Mouse (Mus musculus) left cerebral cortex, postnatal 25 days (tissue): Measurements from ENCODE around the gene Iqsec3. TPM values are rescaled to one million over a fixed set of nuclear protein-coding genes. Genes with fewer than 3 reads are reported as not detected.
A peak's percentile ranks its signal among the peaks of the same experiment; 100 is the strongest.

Source experiments
- DNase-seq, 2 experiments: peaks; one replicate each; pipeline ENCODE4 v3.0.0; 2022; ENCODE audit warnings: low spot score in 2 of 2, mixed read lengths in 1 of 2
- intact Hi-C: fragments of 180-260 bp; cut with DNase I; formaldehyde crosslinking; loops from one replicate; pipeline ENCODE4 v1.15.1; 2025
- total RNA-seq, 2 experiments: library from RNA; stranded (reverse); gene quantifications; 2 replicates each; pipeline ENCODE4 v1.2.3; 2021

Gene Iqsec3
- total RNA-seq, 2 experiments from 2014 or later, result 97.6 to 98.3 TPM

DNA sequence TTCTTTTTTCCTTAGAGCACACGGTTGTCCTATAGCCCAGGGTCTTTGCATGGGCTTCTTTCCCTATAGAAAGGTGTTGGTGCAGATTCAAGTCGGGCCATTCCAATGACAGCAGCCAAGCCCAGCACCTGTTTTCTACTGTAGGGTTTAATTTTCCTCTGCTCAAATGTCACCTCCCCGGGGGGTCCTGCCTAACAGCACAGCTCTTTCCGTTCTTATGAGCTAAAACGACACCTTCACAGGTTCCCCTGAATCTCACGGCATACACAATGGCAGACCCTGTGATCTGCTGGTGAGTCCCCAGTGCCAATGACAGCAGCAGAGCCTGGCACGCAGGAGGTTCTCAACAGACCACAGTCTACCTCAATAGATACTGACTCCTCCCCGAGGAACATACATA, 16.1 kb downstream of the Iqsec3 start:
- intact Hi-C loops, result no loop called here
- DNase-seq, result no peak

GRCm38 (mm10) chr6:121456651-121457050, 16.8 kb downstream of the Iqsec3 start:
- intact Hi-C loops, result no loop called here
- no peak for DNase-seq

- DNase-seq, result peak in 1 of 2 experiments; percentile 69
- intact Hi-C loops, result no loop called here
Observed at GRCm38 (mm10) chr6:121454549-121455494, 18.7 kb downstream of the Iqsec3 start.

GRCm38 (mm10) chr6:121453776-121454175, 19.7 kb downstream of the Iqsec3 start:
- intact Hi-C loops, result no loop called here
- DNase-seq, result no peak

GRCm38 (mm10) chr6:121451703-121452102, 21.8 kb downstream of the Iqsec3 start:
- intact Hi-C loops, result no loop called here
- DNase-seq, result no peak

- intact Hi-C loops, result no loop called here
- no peak for DNase-seq
Observed at GRCm38 (mm10) chr6:121440696-121441220, 32.7 kb downstream of the Iqsec3 start.

- DNase-seq, result no peak
- intact Hi-C loops, result no loop called here
Observed at GRCm38 (mm10) chr6:121424830-121425229, 48.6 kb downstream of the Iqsec3 start.

DNA sequence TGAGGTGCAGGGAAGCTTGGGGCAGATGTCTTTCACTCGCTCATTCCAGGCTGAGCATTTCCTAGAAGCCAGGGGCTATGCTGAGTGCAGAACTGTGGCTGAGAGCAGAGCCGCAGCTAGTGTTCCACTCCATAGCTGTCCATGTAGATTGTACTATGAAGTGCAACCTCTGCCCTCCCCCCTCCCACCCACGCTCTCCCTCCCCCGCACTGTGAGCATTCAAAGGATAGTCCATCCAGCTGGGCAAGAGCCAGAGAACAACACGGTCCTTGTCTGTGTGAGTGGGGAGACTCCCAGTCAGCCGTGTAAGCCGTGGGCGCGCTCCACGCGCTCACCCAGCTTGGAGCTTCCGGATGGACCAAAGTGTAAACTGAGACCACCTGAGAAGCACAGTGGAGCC, 49.1 kb downstream of the Iqsec3 start:
- no peak for DNase-seq
- intact Hi-C loops, result no loop called here

DNA sequence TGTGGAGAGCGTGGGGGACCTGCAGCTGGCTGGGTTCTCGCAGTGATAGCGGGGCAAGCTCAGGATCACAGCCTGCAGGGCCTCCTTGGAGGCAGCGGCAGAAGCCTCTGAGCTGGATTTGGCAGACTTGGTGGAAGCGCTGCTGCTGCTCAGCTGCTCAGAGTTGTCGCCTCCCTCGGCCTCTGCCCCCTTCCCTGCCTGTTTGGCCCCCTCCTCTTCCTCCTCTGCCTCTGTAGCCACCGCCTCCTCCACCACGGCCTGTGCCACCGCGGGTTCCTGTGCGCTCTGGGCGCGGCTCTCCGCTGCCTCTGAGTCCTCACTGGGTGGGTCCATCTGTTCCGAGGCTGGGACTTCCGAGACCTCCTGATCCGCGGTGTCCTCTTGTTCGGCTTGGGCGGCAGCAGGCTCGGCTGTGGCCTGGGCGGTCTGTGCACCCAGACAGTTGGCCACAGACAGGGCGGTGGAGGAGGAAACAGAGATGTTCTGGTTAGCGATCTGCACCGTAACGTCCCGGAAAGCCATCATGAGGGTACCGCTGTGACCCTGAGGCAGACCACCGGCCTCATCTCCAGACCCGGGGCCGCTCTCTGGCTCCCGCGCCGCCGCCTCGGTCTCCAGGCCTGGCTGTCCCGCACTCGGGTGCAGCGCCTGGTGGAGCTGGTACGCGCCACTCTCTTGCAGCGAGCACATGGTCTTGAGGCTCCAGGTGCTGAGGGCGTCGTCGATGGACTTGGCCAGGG, 60.8 kb downstream of the Iqsec3 start:
- intact Hi-C loops, result no loop called here
- no peak for DNase-seq

DNA sequence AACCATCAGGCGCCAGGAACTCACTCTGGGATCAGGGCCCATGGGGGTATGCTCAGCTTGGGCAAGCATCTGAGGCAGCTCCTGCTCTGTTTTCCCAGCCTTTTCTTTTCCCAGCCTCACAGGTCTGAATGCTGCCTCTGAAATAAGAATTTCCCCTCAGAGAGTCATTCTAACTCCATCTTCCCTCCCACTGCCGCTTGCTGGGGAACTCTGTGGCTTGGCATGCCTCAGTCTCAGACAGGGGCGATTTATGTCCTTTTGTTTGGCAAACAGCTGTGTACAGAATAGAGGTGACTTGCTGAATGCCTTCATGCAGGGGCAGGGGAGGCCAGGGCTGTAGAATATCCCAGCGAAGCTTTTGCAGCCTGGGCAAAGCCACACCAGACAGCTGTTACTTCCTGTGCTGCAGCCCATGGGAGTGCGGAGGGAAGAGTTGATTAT, 65.9 kb downstream of the Iqsec3 start:
- DNase-seq, result peak in 1 of 2 experiments; percentile 26
- intact Hi-C loops, result loop anchor here (5.0 kb wide), 1 partner anchor 65 kb away; the partner anchor contains the start of gene Iqsec3

DNA sequence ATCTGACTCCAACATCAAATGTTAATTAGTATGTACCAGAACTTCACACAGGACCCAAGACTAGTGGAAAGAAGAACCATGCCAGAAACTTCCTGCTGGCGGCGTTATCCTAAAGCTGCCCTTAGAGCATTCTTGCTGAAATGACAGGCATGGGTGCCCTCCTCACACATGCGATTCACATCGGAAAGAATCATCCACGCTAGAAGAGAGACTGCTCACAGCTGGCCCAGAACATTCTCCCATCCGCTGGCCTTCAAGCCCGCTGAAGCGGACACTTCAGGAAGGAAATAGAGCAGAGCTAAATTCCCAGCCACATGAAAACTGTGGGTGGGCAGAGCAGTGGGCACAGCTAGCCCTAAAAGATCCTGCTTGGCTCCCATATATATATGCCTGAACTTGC, 68.2 kb downstream of the Iqsec3 start:
- intact Hi-C loops, result loop anchor here (5.0 kb wide), 1 partner anchor 67 kb away; the partner anchor contains the start of gene Iqsec3

DNA sequence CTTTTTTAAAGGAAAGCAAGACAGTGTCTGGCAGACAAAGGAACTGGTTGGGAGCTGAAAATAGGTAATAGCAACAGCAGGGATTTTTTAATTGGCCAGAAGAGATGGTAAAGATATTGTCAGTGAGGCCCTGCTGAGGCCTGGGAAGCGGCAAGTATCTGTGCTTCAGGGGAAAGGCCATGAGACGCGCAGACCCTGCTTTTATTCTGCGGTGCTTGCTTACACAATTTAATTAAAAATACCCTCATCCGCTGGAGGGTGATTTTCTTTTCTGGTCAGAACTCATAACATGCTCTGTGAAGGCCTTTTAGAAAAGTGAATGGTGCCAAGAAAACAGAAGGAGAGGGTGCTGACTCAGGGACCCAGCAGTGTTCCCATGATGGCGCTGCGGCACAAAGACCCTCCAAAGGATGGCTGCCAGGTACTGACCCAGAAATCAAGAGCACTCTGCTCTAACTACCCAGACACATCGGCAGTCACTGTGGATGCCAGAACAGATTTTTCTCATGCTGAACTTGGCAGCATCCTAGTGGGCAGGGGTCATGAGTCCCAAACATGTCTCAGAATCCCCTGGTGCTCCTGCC, 70.7 kb downstream of the Iqsec3 start:
- peak in 1 of 2 experiments; percentile 36 for DNase-seq
- intact Hi-C loops, result no loop called here

More for the DNA sequence above, 68.2 kb downstream of the Iqsec3 start:
- peak in 1 of 2 experiments; percentile 28 for DNase-seq

DNA sequence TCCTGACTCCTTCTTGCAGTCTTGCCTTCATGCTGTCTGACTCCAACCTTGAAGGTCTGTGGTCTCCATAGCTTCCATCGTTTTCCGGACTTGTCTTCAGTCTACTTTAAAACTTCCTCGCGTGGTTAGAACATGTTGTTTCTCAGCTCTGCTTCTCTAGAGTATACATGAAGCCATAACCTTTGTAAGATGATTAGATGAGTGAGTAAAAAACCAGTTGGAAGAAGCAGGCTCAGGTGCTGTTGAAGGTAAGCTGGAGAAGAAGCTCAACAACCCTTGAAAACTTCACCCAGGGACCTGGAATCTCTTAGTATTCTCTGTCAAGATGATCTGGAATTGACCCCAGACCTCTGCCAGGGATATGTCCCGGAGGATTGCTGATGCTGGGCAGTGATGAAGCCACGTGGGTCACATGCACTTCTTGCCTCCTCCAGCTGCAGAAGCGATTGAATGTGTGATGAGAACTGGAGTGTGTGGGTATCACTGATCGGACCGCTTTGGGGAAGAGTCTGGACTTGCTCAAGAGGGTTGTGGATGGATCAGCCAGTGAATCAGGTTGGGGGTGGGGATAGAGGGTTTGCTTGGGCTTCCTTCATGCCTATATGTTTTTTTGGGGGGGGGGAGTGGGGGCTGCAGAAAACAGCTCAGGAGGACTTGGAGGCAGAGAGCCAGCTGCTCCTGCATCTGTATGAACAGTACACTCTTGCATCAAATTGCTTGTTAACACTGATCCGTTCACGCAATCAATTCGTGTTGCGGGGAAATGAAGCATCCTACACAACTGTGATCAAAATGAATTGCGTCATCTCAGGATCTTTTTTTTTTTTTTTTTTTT, 71.4 kb downstream of the Iqsec3 start:
- DNase-seq, result no peak
- intact Hi-C loops, result no loop called here

- DNase-seq, result no peak
- intact Hi-C loops, result no loop called here
Observed at GRCm38 (mm10) chr6:121401140-121401539, 72.3 kb downstream of the Iqsec3 start.

GRCm38 (mm10) chr6:121392610-121393252, 80.7 kb downstream of the Iqsec3 start:
- intact Hi-C loops, result no loop called here
- peak in 1 of 2 experiments; percentile 82 for DNase-seq

DNA sequence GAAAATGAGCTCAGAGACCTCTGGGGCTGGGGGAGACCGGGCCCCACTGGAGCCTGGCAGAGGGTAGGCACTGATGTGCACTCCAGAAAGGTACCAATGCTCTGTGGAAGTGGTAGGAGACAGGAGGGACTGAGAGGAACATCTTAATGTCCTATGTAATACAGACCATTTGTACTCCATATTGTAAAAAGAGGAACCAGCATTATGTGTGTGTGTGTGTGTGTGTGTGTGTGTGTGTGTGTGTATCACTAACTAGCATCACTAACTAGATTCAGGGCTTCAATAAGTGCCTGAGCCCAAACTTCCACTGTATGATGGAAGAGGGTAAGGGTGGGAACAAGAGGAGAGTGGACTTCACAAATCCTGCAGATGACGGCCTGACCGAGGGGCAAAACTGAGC, 88.1 kb downstream of the Iqsec3 start:
- DNase-seq, result no peak
- intact Hi-C loops, result no loop called here

- intact Hi-C loops, result no loop called here
Observed at GRCm38 (mm10) chr6:121382071-121382470, 91.4 kb downstream of the Iqsec3 start.

GRCm38 (mm10) chr6:121380576-121380975, 92.9 kb downstream of the Iqsec3 start:
- intact Hi-C loops, result no loop called here
- DNase-seq, result no peak

More at GRCm38 (mm10) chr6:121382071-121382470, 91.4 kb downstream of the Iqsec3 start:
- DNase-seq, result no peak
